Mouse (Mus musculus): ENCODE data around the gene Lrrc34. TPM values are rescaled to one million over a fixed set of nuclear protein-coding genes. Genes with fewer than 3 reads are reported as not detected.

The Lrrc34 gene
- polyA plus RNA-seq, 1 experiment, result 36.1 TPM

- Histone ChIP-seq H3K9me3 (replicated peaks; ENCODE audit: control insufficient read depth, insufficient read depth, low read length, poor library complexity, severe bottlenecking) (no peaks in the 10 kb centered on the region), H3K27me3 (ENCODE audit: control insufficient read depth, insufficient read depth, low read length, poor library complexity, severe bottlenecking) (no peaks in the 10 kb centered on the region), H3K4me1 (ENCODE audit: control insufficient read depth, insufficient read depth, low read length) (no peaks in the 10 kb centered on the region), H3K9ac (ENCODE audit: low read depth, poor library complexity, severe bottlenecking) (peak overlapping the region; percentile 71), H3K4me3 (ENCODE audit: low read depth, low read length) (peak overlapping the region; percentile 96), H3K27ac (ENCODE audit: insufficient read depth, low read length) (peak overlapping the region; percentile 75), H3K36me3 (ENCODE audit: control insufficient read depth, insufficient read depth, low read length, poor library complexity, severe bottlenecking) (peaks cover 25% of the 10 kb centered on the region)
- TF ChIP-seq POLR2A (IDR thresholded peaks at IDR 0.05; ENCODE audit: insufficient read depth, low read length), result no peak
- TF ChIP-seq EP300 (IDR thresholded peaks at IDR 0.05; ENCODE audit: insufficient read depth, low read depth, low read length), result 0 out of 2 replicates have a peak, but pooled peaks have one; percentile 12
Measured at GRCm38 (mm10) chr3:30602740-30603098, 45.0 kb downstream of the Lrrc34 start.

DNA sequence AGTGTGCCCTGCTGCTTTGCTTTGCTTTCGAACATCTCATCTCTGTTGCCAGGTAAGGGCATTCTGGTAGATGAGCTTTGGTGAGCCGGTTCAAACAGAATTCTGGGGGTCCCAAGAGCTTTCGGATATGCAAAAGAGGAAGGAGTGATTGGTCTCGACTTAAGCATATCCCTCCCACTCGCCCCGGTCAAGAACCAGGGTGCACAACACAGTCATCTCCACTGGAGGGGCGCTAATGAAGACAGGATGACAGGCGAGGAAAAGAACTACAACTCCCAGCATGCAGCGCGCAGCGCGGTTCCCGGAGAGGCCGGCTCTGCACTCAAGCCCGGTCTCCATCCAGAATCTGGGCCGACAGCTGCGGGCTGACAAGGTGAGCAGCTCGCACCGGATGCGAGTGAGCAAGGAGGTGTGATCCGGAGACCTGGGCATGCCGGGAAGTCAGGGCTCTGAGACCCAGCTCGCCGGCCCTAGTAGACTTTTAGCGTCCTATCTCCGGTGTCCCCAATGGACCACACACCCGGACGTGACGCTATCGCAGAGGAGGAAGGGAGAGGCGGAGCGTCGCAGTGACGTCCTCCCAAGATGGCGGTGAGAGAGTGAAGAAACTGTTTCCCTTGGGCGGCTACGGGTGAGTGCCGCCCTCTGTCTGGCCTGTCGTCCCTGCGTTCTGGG is 45.5 kb downstream of the Lrrc34 start, which contains the start of gene Mynn:
Mynn (plus strand) TSS at position 1 of the 675 bp plus-strand sequence.
- H3K9me3 ChIP-seq (replicated peaks; ENCODE audit: control insufficient read depth, insufficient read depth, low read length, poor library complexity, severe bottlenecking), result no peaks in the 10 kb centered on the region

DNA sequence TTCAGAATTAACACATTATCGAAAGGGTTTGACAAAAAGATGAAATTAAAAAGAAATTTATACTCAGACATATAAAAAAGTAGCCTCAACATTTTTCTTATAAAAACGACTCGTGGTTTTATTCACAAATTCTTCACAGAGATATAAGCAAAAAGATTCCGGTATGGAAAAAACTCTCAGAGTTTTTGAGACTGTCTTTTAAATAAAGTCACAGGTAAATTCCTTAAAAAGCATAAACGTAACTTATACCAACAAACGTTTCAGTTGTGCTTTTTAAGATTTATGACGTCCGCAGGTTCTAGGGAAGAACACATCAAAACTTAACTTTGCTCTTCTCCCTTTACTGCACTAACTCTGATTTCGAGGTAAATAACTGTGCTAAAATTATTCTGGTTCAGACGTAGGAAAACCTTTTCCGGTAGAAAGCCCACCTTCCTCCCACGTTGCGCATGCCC is 46.0 kb downstream of the Lrrc34 start:
- TF ChIP-seq CTCF (IDR thresholded peaks at IDR 0.05; ENCODE audit: low read depth, low read length) (no peak), EP300 (IDR thresholded peaks at IDR 0.05; ENCODE audit: insufficient read depth, low read depth, low read length) (no peak)
- H3K9me3 ChIP-seq (replicated peaks; ENCODE audit: control insufficient read depth, insufficient read depth, low read length, poor library complexity, severe bottlenecking), result no peaks in the 10 kb centered on the region
- peak overlapping the region; percentile 71; the same call in 1 of the 2 replicates for H3K9ac ChIP-seq (ENCODE audit: low read depth, poor library complexity, severe bottlenecking)
- H3K4me3 ChIP-seq (ENCODE audit: low read depth, low read length), result peak overlapping the region; percentile 96
- H3K27me3 ChIP-seq (ENCODE audit: control insufficient read depth, insufficient read depth, low read length, poor library complexity, severe bottlenecking), result no peaks in the 10 kb centered on the region
- peaks cover 16% of the 10 kb centered on the region for H3K36me3 ChIP-seq (ENCODE audit: control insufficient read depth, insufficient read depth, low read length, poor library complexity, severe bottlenecking)
- peak overlapping the region; percentile 42; the same call in 1 of the 2 replicates for H3K27ac ChIP-seq (ENCODE audit: insufficient read depth, low read length)
- H3K4me1 ChIP-seq (ENCODE audit: control insufficient read depth, insufficient read depth, low read length), result no peaks in the 10 kb centered on the region

More for the DNA sequence above, 45.5 kb downstream of the Lrrc34 start, which contains the start of gene Mynn:
- Histone ChIP-seq H3K4me1 (ENCODE audit: control insufficient read depth, insufficient read depth, low read length) (no peaks in the 10 kb centered on the region), H3K9ac (ENCODE audit: low read depth, poor library complexity, severe bottlenecking) (peak within 1 kb of the TSS; percentile 75), H3K27ac (ENCODE audit: insufficient read depth, low read length) (peak within 1 kb of the TSS; percentile 81), H3K4me3 (ENCODE audit: low read depth, low read length) (peak within 1 kb of the TSS; percentile 96), H3K36me3 (ENCODE audit: control insufficient read depth, insufficient read depth, low read length, poor library complexity, severe bottlenecking) (peaks cover 20% of the 10 kb centered on the region), H3K27me3 (ENCODE audit: control insufficient read depth, insufficient read depth, low read length, poor library complexity, severe bottlenecking) (no peaks in the 10 kb centered on the region)
- TF ChIP-seq POLR2A (IDR thresholded peaks at IDR 0.05; ENCODE audit: insufficient read depth, low read length) (peak; percentile 32), EP300 (IDR thresholded peaks at IDR 0.05; ENCODE audit: insufficient read depth, low read depth, low read length) (no peak), CTCF (IDR thresholded peaks at IDR 0.05; ENCODE audit: low read depth, low read length) (peak; percentile 27)

GRCm38 (mm10) chr3:30601175-30601574 is 46.5 kb downstream of the Lrrc34 start:
- Histone ChIP-seq H3K4me3 (ENCODE audit: low read depth, low read length) (peak overlapping the region; percentile 89), H3K27ac (ENCODE audit: insufficient read depth, low read length) (peak overlapping the region; percentile 81), H3K9ac (ENCODE audit: low read depth, poor library complexity, severe bottlenecking) (peak overlapping the region; percentile 75; the same call in 1 of the 2 replicates), H3K4me1 (ENCODE audit: control insufficient read depth, insufficient read depth, low read length) (no peaks in the 10 kb centered on the region), H3K36me3 (ENCODE audit: control insufficient read depth, insufficient read depth, low read length, poor library complexity, severe bottlenecking) (peaks cover 15% of the 10 kb centered on the region), H3K27me3 (ENCODE audit: control insufficient read depth, insufficient read depth, low read length, poor library complexity, severe bottlenecking) (no peaks in the 10 kb centered on the region), H3K9me3 (replicated peaks; ENCODE audit: control insufficient read depth, insufficient read depth, low read length, poor library complexity, severe bottlenecking) (no peaks in the 10 kb centered on the region)
- TF ChIP-seq CTCF (IDR thresholded peaks at IDR 0.05; ENCODE audit: low read depth, low read length), result no peak
- no peak for TF ChIP-seq POLR2A (IDR thresholded peaks at IDR 0.05; ENCODE audit: insufficient read depth, low read length)
- peak; percentile 60; the same call in 1 of the 2 replicates for TF ChIP-seq EP300 (IDR thresholded peaks at IDR 0.05; ENCODE audit: insufficient read depth, low read depth, low read length)

DNA sequence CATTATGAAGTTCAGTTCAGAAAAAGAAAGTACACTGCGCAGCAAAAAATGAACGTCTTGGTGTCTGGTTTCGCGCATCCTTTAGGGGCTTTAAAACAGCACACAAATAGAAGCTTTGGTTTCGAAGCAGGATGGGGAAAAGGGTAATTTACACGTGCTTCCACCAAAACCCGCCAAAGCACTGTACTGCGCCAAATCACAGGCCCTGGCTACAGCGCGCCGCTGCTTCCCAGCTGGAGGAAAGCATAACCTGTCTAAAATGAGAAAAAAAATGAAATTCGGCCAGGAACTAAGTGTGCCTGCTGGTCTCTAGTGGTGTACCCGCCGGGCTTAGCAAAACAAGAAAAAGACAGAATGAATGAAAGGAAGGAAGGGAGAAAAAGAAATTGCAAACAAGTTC is 47.0 kb downstream of the Lrrc34 start:
- TF ChIP-seq CTCF (IDR thresholded peaks at IDR 0.05; ENCODE audit: low read depth, low read length) (no peak), POLR2A (IDR thresholded peaks at IDR 0.05; ENCODE audit: insufficient read depth, low read length) (no peak), EP300 (IDR thresholded peaks at IDR 0.05; ENCODE audit: insufficient read depth, low read depth, low read length) (no peak)
- no peaks in the 10 kb centered on the region for H3K27me3 ChIP-seq (ENCODE audit: control insufficient read depth, insufficient read depth, low read length, poor library complexity, severe bottlenecking)

More for the DNA sequence above, 47.0 kb downstream of the Lrrc34 start:
- peaks cover 11% of the 10 kb centered on the region for H3K36me3 ChIP-seq (ENCODE audit: control insufficient read depth, insufficient read depth, low read length, poor library complexity, severe bottlenecking)
- no peaks in the 10 kb centered on the region for H3K4me1 ChIP-seq (ENCODE audit: control insufficient read depth, insufficient read depth, low read length)
- H3K9me3 ChIP-seq (replicated peaks; ENCODE audit: control insufficient read depth, insufficient read depth, low read length, poor library complexity, severe bottlenecking), result no peaks in the 10 kb centered on the region
- peak overlapping the region; percentile 89 for H3K4me3 ChIP-seq (ENCODE audit: low read depth, low read length)
- H3K9ac ChIP-seq (ENCODE audit: low read depth, poor library complexity, severe bottlenecking), result peak overlapping the region; percentile 75
- no peak overlapping the region for H3K27ac ChIP-seq (ENCODE audit: insufficient read depth, low read length)

Measured in ES-Bruce4 (cell line).